Mouse (Mus musculus) intestine, postnatal 0 days (tissue): Measurements from ENCODE around the gene Gm4858. TPM values are rescaled to one million over a fixed set of nuclear protein-coding genes. Genes with fewer than 3 reads are reported as not detected.
"Not testable (repeated sequence)": the region's sequence is repeated elsewhere in the genome, so short reads cannot be mapped to it uniquely, and the experiment has no call there.

Experiments used
- ATAC-seq: fragments of 200-750 bp; cut with Nextera tagmentation; 2 replicates; pipeline ENCODE4 v1.8.0; 2017; ENCODE audit warnings: mild to moderate bottlenecking, moderate TSS enrichment, moderate library complexity
- H3K27ac ChIP-seq: fragments of 300-500 bp; sonication (generic); 2 replicates; pipeline ENCODE4 v1.5.1; 2014; ENCODE audit warnings: mild to moderate bottlenecking, low read depth, low read length, moderate library complexity
- H3K27me3 ChIP-seq: fragments of 300-500 bp; sonication (generic); replicated peaks from 2 replicates; pipeline ENCODE4 v1.6.1; 2014; ENCODE audit warnings: low read length, mixed read lengths; ENCODE audit not compliant: control insufficient read depth, insufficient read depth
- H3K36me3 ChIP-seq: fragments of 300-500 bp; sonication (generic); 2 replicates; pipeline ENCODE4 v1.6.1; 2014; ENCODE audit warnings: mild to moderate bottlenecking, moderate library complexity; ENCODE audit not compliant: control insufficient read depth, insufficient read depth
- H3K4me1 ChIP-seq: fragments of 300-500 bp; sonication (generic); replicated peaks from 2 replicates; pipeline ENCODE4 v1.6.1; 2014; ENCODE audit warnings: antibody characterized with exemption, low read length, mixed read lengths; ENCODE audit not compliant: control insufficient read depth, insufficient read depth
- H3K4me2 ChIP-seq: fragments of 300-500 bp; sonication (generic); replicated peaks from 2 replicates; pipeline ENCODE4 v1.6.1; 2014; ENCODE audit warnings: low read depth, mild to moderate bottlenecking, moderate library complexity
- H3K4me3 ChIP-seq: fragments of 300-500 bp; sonication (generic); 2 replicates; pipeline ENCODE4 v1.5.1; 2014; ENCODE audit warnings: low read depth, low read length
- H3K9ac ChIP-seq: fragments of 300-500 bp; sonication (generic); 2 replicates; pipeline ENCODE4 v1.6.1; 2014; ENCODE audit warnings: mild to moderate bottlenecking, low read depth, low read length
- H3K9me3 ChIP-seq: fragments of 300-500 bp; sonication (generic); 2 replicates; pipeline ENCODE4 v1.6.1; 2016; ENCODE audit warnings: mixed run types; ENCODE audit not compliant: control insufficient read depth
- CTCF ChIP-seq: sonication (generic); IDR thresholded peaks from 2 replicates; pipeline ENCODE4 v1.5.1; 2016; ENCODE audit warnings: low read depth, mild to moderate bottlenecking, control low read depth, antibody characterized with exemption, moderate library complexity
- WGBS: fragments of 180-500 bp; shearing (Covaris S2); extraction: QIAGEN DNeasy Blood & Tissue Kit; methylation state at CpG from one replicate; pipeline ENCODE4 v1.1.7; 2014; 5-methylcytosine and 5-hydroxymethylcytosine counted together
- polyA plus RNA-seq: library from polyadenylated mRNA; unstranded; fragments of >200 nt; fragmentation: Nextera tagmentation; extraction: Ambion mirVana; gene quantifications from 2 replicates; pipeline ENCODE4 v1.2.1, GENCODE M21; 2015

Gene Gm4858
- polyA plus RNA-seq: not detected in 2 replicates

DNA sequence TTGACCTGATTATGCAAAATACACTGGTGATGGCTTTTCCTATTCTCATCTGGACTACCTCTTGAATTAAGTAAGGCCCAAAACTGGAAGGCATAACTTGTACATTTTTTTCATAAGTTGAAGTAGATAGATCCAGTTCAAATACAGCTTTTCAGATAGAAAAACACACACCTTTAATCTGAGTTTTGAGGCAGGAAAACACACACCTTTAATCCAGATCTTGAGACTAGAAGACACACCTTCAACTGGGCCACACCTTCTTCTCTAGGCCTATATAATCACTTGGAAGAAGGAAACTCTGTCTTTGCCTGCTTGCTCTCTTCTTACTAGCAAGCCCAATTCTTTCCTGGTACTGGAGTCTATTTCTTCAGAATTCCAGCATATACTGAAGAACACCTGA lies at the start of gene Gm4858:
Gm4858 (plus strand) TSS at position 301 of the 400 bp plus-strand sequence.
- H3K27ac ChIP-seq, H3K9ac ChIP-seq, H3K4me2 ChIP-seq, H3K4me3 ChIP-seq, H3K27me3 ChIP-seq, H3K4me1 ChIP-seq, ATAC-seq, H3K9me3 ChIP-seq, H3K36me3 ChIP-seq: not testable (repeated sequence)

GRCm38 (mm10) chr3:93018960-93019359 lies 49.7 kb upstream of the Gm4858 start, which contains the start of gene Lce1m:
TSS of gene Lce1m (minus strand) at chr3:93019060.
- no peak for TF ChIP-seq CTCF
- H3K36me3 ChIP-seq: no peaks in the 10 kb centered on the region
- H3K27me3 ChIP-seq: no peaks in the 10 kb centered on the region
- H3K4me3 ChIP-seq: no peak within 1 kb of the TSS
- ATAC-seq: no peak
- WGBS: 86% methylated on average over 2 of the region's 2 CpGs
- no peak within 1 kb of the TSS for H3K9ac ChIP-seq
- no peaks in the 10 kb centered on the region for H3K4me1 ChIP-seq
- no peak within 1 kb of the TSS for H3K4me2 ChIP-seq
- H3K27ac ChIP-seq: no peak within 1 kb of the TSS
- H3K9me3 ChIP-seq: no peaks in the 10 kb centered on the region

DNA sequence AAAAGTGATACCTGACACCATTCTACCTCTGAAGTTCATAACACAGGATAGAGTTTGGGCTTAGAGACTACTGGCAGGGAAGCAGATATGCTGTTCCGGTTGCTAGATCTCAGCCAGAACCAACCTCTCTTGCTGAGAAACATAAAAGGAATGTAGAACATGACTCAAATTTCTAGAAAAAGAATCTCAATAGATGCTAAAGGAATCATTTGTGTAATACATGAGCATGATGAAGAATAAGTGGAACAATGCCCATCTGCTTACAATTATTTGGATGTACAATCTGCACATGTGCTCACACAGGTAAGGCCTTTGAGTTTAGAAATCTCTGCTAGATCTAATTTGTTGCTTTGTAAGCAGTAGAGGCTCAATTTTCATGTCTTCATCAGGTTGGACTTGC lies 47.5 kb upstream of the Gm4858 start:
- Histone ChIP-seq H3K4me1 (no peaks in the 10 kb centered on the region), H3K27ac (no peak overlapping the region), H3K9me3 (no peaks in the 10 kb centered on the region), H3K27me3 (no peaks in the 10 kb centered on the region), H3K4me3 (no peak overlapping the region), H3K36me3 (no peaks in the 10 kb centered on the region), H3K4me2 (no peak overlapping the region), H3K9ac (no peak overlapping the region)
- TF ChIP-seq CTCF: no peak
- no peak for ATAC-seq
- WGBS: 91% methylated on average over 1 of the region's 1 CpGs

DNA sequence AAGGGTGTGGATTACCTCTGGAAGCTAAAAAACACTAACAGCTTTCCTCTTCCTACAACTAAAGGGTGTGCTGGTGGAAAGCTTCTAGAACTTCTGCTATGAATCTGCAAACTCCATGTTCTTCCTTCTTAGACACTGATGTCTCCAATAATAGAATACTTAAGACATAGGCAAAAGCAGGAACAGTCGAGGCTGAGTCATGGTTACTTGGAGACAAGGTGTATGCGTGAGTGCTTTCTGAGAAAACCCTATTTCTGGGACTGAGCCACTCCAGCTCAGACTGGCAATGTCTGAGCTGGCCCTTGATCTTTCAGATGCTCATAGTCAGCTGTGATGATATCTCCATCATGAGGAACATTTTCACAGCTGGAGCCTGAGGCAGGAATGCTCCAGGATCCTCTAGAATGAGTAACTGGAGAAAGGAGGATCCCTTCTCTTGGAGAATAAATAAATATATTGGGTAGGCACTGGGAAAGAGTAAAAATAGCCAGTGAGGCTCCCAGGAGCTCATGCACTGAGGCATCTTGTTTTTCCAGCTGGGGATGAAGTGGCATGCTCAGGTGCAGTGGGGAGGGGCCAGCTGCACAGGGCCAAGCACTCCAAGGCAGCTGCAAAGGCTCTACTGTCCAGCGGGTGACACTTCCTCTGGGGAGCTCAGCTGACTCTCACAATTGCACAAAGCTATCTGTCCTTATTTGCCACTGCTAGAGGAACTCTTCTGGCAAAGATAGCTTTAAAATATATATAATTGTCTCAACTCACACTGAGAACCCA lies 45.0 kb upstream of the Gm4858 start:
- no peak for ATAC-seq
- TF ChIP-seq CTCF: no peak
- no peak overlapping the region for H3K27ac ChIP-seq
- no peaks in the 10 kb centered on the region for H3K9me3 ChIP-seq
- no peaks in the 10 kb centered on the region for H3K27me3 ChIP-seq
- no peak overlapping the region for H3K4me2 ChIP-seq
- no peaks in the 10 kb centered on the region for H3K36me3 ChIP-seq
- no peaks in the 10 kb centered on the region for H3K4me1 ChIP-seq
- no peak overlapping the region for H3K4me3 ChIP-seq
- no peak overlapping the region for H3K9ac ChIP-seq
- WGBS: 79% methylated on average over 3 of the region's 3 CpGs

GRCm38 (mm10) chr3:93025486-93025885 lies 43.1 kb upstream of the Gm4858 start:
- no peak for ATAC-seq

DNA sequence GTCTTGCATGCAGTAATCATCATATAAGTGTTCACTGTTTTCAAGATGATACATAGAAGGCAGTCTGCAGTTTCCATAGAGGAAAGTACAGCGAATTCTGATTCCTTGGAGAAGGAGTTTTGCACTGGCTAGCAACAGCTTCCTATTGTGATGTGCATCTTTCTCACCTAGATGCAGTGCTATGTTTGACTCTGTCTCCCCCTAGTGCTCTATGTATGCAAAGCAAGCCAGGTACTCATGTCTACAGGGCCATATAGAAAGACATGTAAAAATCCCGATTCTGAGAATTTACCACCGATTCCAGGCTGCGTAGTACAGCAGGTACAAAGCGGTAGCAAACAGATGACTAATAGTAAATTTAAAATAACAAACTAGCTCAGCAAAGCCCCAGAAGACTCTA lies 37.2 kb upstream of the Gm4858 start:
- Histone ChIP-seq H3K27ac (no peak overlapping the region), H3K36me3 (no peaks in the 10 kb centered on the region), H3K9ac (no peak overlapping the region), H3K4me2 (no peak overlapping the region), H3K4me3 (no peak overlapping the region), H3K9me3 (no peaks in the 10 kb centered on the region), H3K27me3 (no peaks in the 10 kb centered on the region), H3K4me1 (no peaks in the 10 kb centered on the region)
- no peak; the same call in 1 of the 2 replicates for ATAC-seq
- peak; percentile 91 for TF ChIP-seq CTCF
- WGBS: 44% methylated on average over 5 of the region's 5 CpGs

More at GRCm38 (mm10) chr3:93025486-93025885, 43.1 kb upstream of the Gm4858 start:
- no peak for TF ChIP-seq CTCF
- WGBS: 69% methylated on average over 2 of the region's 2 CpGs
- no peaks in the 10 kb centered on the region for H3K9me3 ChIP-seq
- no peaks in the 10 kb centered on the region for H3K36me3 ChIP-seq
- H3K4me2 ChIP-seq: no peak overlapping the region
- no peaks in the 10 kb centered on the region for H3K4me1 ChIP-seq
- H3K27me3 ChIP-seq: no peaks in the 10 kb centered on the region
- H3K4me3 ChIP-seq: no peak overlapping the region
- no peak overlapping the region for H3K27ac ChIP-seq
- no peak overlapping the region for H3K9ac ChIP-seq

GRCm38 (mm10) chr3:93050182-93050581 lies 18.4 kb upstream of the Gm4858 start:
- Histone ChIP-seq H3K4me3 (no peak overlapping the region), H3K9ac (no peak overlapping the region), H3K36me3 (no peaks in the 10 kb centered on the region), H3K4me2 (no peak overlapping the region), H3K4me1 (no peaks in the 10 kb centered on the region), H3K9me3 (no peaks in the 10 kb centered on the region), H3K27me3 (no peaks in the 10 kb centered on the region), H3K27ac (no peak overlapping the region)
- no peak for ATAC-seq
- 60% methylated on average over 1 of the region's 1 CpGs for WGBS
- no peak for TF ChIP-seq CTCF
